Mouse (Mus musculus) cerebellum, adult 2 months (tissue): Measurements from ENCODE around the gene Fer.

Experiments
- CTCF ChIP-seq: fragments of 200-500 bp; IDR thresholded peaks from 2 replicates; pipeline ENCODE4 v1.5.1; 2011; ENCODE audit warnings: low read depth, mild to moderate bottlenecking, control low read depth, low read length, moderate library complexity, borderline replicate concordance; ENCODE audit not compliant: insufficient read depth
- POLR2A ChIP-seq: fragments of 200-500 bp; IDR thresholded peaks from 2 replicates; pipeline ENCODE4 v1.6.1; 2011; ENCODE audit warnings: low read length, control low read depth, borderline replicate concordance; ENCODE audit not compliant: insufficient read depth

GRCm38 (mm10) chr17:64016606-64017005, 153.7 kb downstream of the Fer start:
- TF ChIP-seq CTCF: no peak
- TF ChIP-seq POLR2A: no peak
